Mouse (Mus musculus) mesoderm, embryonic 11.5 days (tissue): Measurements from ENCODE around the gene Myo1e.
"Not testable (repeated sequence)": the region's sequence is repeated elsewhere in the genome, so short reads cannot be mapped to it uniquely, and the experiment has no call there.

ENCODE experiments used
- DNase-seq: peaks from one replicate; pipeline ENCODE4 v3.0.0-alpha.2; 2012; ENCODE audit warnings: low read depth, low spot score

Gene Myo1e

GRCm38 (mm10) chr9:70251441-70251985 is 44.4 kb downstream of the Myo1e start:
- DNase-seq = no peak

GRCm38 (mm10) chr9:70253016-70253415 is 45.9 kb downstream of the Myo1e start:
- DNase-seq = no peak

GRCm38 (mm10) chr9:70255005-70255404 is 47.9 kb downstream of the Myo1e start:
- no peak for DNase-seq

- DNase-seq = not testable (repeated sequence)
Measured at GRCm38 (mm10) chr9:70256027-70256426, 48.9 kb downstream of the Myo1e start.

GRCm38 (mm10) chr9:70257289-70258101 is 50.3 kb downstream of the Myo1e start:
- peak; percentile 83 for DNase-seq

GRCm38 (mm10) chr9:70260324-70260841 is 53.2 kb downstream of the Myo1e start:
- no peak for DNase-seq

GRCm38 (mm10) chr9:70261646-70262045 is 54.5 kb downstream of the Myo1e start:
- no peak for DNase-seq

- no peak for DNase-seq
Measured at GRCm38 (mm10) chr9:70263134-70263533, 56.0 kb downstream of the Myo1e start.

GRCm38 (mm10) chr9:70263735-70264134 is 56.6 kb downstream of the Myo1e start:
- DNase-seq = no peak

- DNase-seq = no peak
Measured at GRCm38 (mm10) chr9:70265513-70265912, 58.4 kb downstream of the Myo1e start.

GRCm38 (mm10) chr9:70266186-70266585 is 59.0 kb downstream of the Myo1e start:
- DNase-seq = no peak

- no peak for DNase-seq
Measured at GRCm38 (mm10) chr9:70267108-70267507, 60.0 kb downstream of the Myo1e start.

- peak; percentile 29 for DNase-seq
Measured at GRCm38 (mm10) chr9:70269349-70269748, 62.2 kb downstream of the Myo1e start.

- DNase-seq = no peak
Measured at GRCm38 (mm10) chr9:70270468-70270867, 63.3 kb downstream of the Myo1e start.

- DNase-seq = no peak
Measured at GRCm38 (mm10) chr9:70271137-70271536, 64.0 kb downstream of the Myo1e start.

GRCm38 (mm10) chr9:70271631-70272030 is 64.5 kb downstream of the Myo1e start:
- no peak for DNase-seq

GRCm38 (mm10) chr9:70274071-70274470 is 66.9 kb downstream of the Myo1e start:
- DNase-seq = no peak

GRCm38 (mm10) chr9:70274476-70274875 is 67.3 kb downstream of the Myo1e start:
- no peak for DNase-seq

- DNase-seq = no peak
Measured at GRCm38 (mm10) chr9:70274887-70275555, 67.9 kb downstream of the Myo1e start.

GRCm38 (mm10) chr9:70277076-70277475 is 69.9 kb downstream of the Myo1e start:
- no peak for DNase-seq

- DNase-seq = no peak
Measured at GRCm38 (mm10) chr9:70277529-70277982, 70.4 kb downstream of the Myo1e start.

GRCm38 (mm10) chr9:70281407-70281806 is 74.3 kb downstream of the Myo1e start:
- DNase-seq = no peak
